Mouse (Mus musculus): ENCODE data around the gene Itprip. TPM values are rescaled to one million over a fixed set of nuclear protein-coding genes. Genes with fewer than 3 reads are reported as not detected.

Gene Itprip
- polyA plus RNA-seq, 1 experiment from 2014 or later: 17.4 TPM

DNA sequence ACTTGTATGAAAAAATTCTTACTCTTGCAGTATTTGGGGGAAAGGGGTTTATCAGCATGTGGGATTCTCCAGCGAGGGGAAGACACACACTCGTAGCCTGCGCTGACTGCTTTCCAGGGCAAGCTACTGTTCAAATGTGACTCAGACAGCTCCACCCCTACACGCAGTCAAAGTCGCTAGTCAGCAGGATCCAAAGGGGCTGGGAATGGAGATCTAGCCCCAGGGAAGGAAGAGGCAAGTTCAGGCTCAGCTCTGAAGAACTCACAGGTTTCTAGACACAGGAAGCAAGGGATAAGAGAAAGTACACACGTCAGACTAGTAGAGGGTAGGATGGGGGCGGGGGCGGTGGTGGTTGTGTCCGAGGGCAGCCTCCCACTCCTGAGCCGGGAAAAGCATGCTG is 18.5 kb downstream of the Itprip start:
- 75% methylated on average over 10 of the region's 10 CpGs for WGBS
- peaks cover 50% of the 10 kb centered on the region for H3K4me1 ChIP-seq (replicated peaks)

DNA sequence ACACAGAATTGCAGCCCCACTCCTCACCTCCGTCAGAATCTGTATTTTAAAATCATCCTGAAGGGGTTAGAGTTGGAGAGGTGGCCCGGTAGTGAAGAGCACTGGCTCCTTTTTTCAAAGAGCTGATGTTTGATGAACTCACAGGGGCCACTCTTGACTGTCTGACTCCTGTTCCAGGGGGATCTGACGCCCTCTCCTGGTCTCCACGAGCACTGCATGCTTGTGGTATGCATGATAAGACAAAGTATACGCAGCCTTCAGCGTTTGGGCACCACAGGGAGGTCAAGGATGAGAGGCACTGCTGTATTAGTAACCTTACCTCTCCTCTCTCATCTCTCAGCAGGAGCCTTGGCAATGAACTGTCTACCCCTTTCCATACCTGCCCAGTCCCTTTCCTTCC is 19.1 kb downstream of the Itprip start:
- Histone ChIP-seq H3K36me3 (peaks cover 20% of the 10 kb centered on the region), H3K27me3 (no peaks in the 10 kb centered on the region), H3K4me2 (no peak overlapping the region), H3K4me3 (no peak overlapping the region), H3K9ac (no peak overlapping the region), H3K27ac (no peak overlapping the region), H3K4me1 (replicated peaks) (peaks cover 45% of the 10 kb centered on the region), H3K9me3 (replicated peaks) (no peaks in the 10 kb centered on the region)
- WGBS: 57% methylated on average over 6 of the region's 6 CpGs
- ATAC-seq (replicated peaks; ENCODE audit: insufficient number of reproducible peaks, insufficient read depth, low FRiP score, low read depth): no peak

More for the DNA sequence above, 18.5 kb downstream of the Itprip start:
- ATAC-seq (replicated peaks; ENCODE audit: insufficient number of reproducible peaks, insufficient read depth, low FRiP score, low read depth): no peak
- Histone ChIP-seq H3K27me3 (no peaks in the 10 kb centered on the region), H3K4me3 (no peak overlapping the region), H3K9ac (no peak overlapping the region), H3K36me3 (peaks cover 14% of the 10 kb centered on the region), H3K9me3 (replicated peaks) (no peaks in the 10 kb centered on the region), H3K4me2 (no peak overlapping the region), H3K27ac (no peak overlapping the region)

DNA sequence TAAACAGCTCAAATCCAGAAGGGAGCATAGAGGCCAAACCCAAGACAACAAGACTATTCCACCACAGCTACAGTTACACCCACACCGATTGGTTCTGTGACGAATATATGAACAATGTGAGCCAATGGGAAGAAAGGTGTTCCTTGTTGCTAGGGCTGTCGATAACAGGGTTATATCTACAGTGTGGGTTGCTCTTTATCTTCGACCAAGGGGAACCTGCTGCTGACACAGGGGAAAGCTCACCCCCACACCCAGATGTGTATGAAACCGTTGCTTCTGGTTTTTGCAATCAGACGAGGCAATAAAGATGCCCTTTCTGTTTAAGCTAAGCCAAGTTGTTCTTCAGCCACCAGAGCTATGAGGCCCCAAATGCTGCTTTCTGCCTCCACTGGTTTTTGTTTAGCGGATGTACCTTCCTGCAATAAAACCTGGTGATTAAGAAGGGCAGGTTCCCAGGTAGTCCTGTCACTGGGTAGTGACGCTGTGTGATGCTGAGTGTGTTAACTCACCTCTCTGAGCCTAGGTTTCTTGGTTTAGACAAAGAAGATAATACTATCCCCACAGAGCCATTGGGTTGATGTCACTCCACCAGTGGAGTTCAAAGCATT is 20.5 kb downstream of the Itprip start:
- WGBS: 76% methylated on average over 8 of the region's 8 CpGs
- Histone ChIP-seq H3K4me1 (replicated peaks) (peaks cover 37% of the 10 kb centered on the region), H3K36me3 (peaks cover 23% of the 10 kb centered on the region), H3K27me3 (no peaks in the 10 kb centered on the region), H3K4me3 (no peak overlapping the region), H3K4me2 (no peak overlapping the region), H3K27ac (no peak overlapping the region), H3K9me3 (replicated peaks) (no peaks in the 10 kb centered on the region), H3K9ac (no peak overlapping the region)
- no peak for ATAC-seq (replicated peaks; ENCODE audit: insufficient number of reproducible peaks, insufficient read depth, low FRiP score, low read depth)

DNA sequence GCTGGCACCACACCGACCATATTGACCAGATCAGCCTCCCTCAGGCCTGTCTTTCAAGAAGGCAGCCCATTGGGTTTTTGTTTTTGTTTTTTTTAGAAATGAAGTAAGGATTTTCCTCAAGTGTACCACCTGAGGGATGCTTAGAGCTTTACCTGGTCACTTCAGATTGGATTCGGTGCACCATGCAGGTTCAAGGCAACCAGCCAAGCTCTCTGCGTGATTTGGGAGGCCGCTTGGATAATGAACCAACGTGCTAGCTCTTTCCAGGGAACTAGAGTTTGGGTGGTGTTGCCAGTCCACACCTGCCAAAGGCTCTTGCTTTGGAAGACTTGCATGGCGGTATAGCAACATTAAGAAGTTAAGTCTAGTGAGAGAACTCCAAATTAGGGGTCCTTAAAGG is 26.0 kb downstream of the Itprip start:
- no peaks in the 10 kb centered on the region for H3K27me3 ChIP-seq
- H3K4me3 ChIP-seq: no peak overlapping the region
- no peaks in the 10 kb centered on the region for H3K9me3 ChIP-seq (replicated peaks)
- H3K36me3 ChIP-seq: peaks cover 23% of the 10 kb centered on the region
- H3K27ac ChIP-seq: no peak overlapping the region
- H3K9ac ChIP-seq: no peak overlapping the region
- 90% methylated on average over 6 of the region's 6 CpGs for WGBS
- peaks cover 29% of the 10 kb centered on the region for H3K4me1 ChIP-seq (replicated peaks)
- no peak for ATAC-seq (replicated peaks; ENCODE audit: insufficient number of reproducible peaks, insufficient read depth, low FRiP score, low read depth)
- no peak overlapping the region for H3K4me2 ChIP-seq

DNA sequence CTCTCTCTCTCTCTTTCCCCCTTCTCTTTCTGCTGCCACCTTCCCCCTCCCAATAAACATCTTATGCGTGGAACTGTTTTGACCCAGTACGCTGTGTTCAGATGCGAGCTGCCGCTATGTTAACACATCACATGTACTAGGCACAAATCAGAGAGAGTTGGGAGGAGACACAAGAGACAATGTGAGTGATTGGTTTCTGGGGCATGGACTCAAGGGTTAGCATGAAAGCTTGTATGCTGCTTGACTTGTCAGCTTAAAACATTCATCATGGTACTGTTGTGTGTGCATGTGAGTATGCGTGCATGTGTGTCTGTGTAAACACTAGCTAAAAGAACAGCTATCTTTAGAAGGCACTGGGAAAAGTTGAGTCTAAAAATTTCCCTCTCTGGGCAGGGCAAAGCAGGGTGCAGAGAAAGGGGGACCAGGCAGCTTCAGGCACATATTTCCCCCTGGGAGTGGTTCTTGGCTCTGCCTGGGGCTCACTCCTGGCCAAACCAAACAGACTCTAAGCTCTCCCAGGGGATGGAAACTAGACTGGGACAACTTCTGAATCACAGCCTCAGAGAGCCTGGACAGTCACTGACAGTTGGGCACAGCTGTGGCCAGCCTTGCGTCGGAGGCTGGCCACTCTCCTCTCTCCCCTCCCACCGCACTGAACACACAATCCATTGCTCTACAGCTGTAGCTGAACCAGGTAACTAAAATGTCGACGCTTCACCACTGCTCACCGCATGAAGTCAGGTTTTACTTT is 27.4 kb downstream of the Itprip start:
- peak; percentile 32; the same call in 1 of the 2 replicates for ATAC-seq (replicated peaks; ENCODE audit: insufficient number of reproducible peaks, insufficient read depth, low FRiP score, low read depth)
- Histone ChIP-seq H3K4me1 (replicated peaks) (peaks cover 37% of the 10 kb centered on the region), H3K4me2 (no peak overlapping the region), H3K9ac (no peak overlapping the region), H3K27me3 (no peaks in the 10 kb centered on the region), H3K4me3 (no peak overlapping the region), H3K36me3 (peaks cover 12% of the 10 kb centered on the region), H3K27ac (peak overlapping the region; percentile 35), H3K9me3 (replicated peaks) (no peaks in the 10 kb centered on the region)
- 65% methylated on average over 11 of the region's 11 CpGs for WGBS

DNA sequence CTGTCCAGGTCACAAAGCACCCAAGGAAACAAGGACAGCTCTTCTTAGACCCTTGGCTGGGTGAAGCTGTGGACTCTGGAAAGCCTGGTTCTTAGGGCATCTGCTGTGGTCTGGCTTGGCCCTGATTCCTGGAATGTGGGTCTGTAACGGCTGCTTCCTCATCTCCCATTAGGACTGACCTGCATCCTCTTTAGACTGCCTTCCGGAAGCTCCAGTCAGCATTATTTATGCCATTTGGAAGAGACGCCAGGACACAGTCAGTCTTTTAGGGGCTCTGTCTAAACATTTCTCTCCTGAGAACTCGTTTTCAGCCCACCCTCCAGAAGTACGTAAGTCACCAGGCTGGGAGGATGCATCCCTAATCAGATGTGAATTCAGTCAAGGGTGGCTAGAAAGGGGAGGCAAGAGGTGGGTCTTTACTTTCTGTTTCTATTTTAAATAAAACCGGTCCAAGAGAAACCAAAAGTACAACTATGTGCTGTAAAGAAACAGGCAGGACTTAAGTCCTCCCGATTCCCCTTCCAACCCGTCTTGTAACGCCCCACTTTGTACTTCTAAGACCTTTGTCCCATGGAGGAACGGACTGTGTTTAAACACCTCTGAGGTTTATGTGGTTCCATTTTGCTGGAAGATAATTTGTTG is 28.5 kb downstream of the Itprip start:
- ATAC-seq (replicated peaks; ENCODE audit: insufficient number of reproducible peaks, insufficient read depth, low FRiP score, low read depth): no peak
- Histone ChIP-seq H3K27me3 (no peaks in the 10 kb centered on the region), H3K4me3 (no peak overlapping the region), H3K4me2 (peak overlapping the region; percentile 1; the same call in 1 of the 2 replicates), H3K27ac (peak overlapping the region; percentile 35), H3K4me1 (replicated peaks) (peaks cover 47% of the 10 kb centered on the region), H3K36me3 (peaks cover 9% of the 10 kb centered on the region; the same call in 1 of the 2 replicates), H3K9ac (no peak overlapping the region), H3K9me3 (replicated peaks) (no peaks in the 10 kb centered on the region)
- WGBS: 52% methylated on average over 10 of the region's 10 CpGs

DNA sequence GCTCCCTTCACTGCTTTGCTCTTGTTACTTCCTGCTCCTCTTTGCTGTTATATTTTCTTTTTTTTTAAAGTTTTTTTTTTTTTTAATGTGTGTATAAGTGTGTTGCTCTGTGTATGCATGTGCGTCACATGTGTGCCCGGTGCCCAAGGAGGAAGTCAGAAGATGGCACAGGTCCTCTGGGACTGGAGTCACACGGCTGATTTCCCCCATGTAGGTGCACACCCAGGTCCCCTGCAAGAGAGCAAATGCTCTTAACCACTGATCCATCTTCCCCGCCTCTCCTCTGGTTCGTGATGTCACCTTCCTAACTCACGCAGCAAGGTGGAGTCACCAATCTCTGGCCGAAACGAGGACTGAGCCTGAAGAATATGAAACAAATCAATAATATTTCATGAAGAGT is 31.1 kb downstream of the Itprip start:
- Histone ChIP-seq H3K36me3 (no peaks in the 10 kb centered on the region), H3K4me3 (no peak overlapping the region), H3K4me2 (no peak overlapping the region), H3K9me3 (replicated peaks) (no peaks in the 10 kb centered on the region), H3K27me3 (no peaks in the 10 kb centered on the region), H3K27ac (no peak overlapping the region), H3K9ac (no peak overlapping the region), H3K4me1 (replicated peaks) (peaks cover 58% of the 10 kb centered on the region)
- WGBS: 95% methylated on average over 8 of the region's 8 CpGs
- no peak for ATAC-seq (replicated peaks; ENCODE audit: insufficient number of reproducible peaks, insufficient read depth, low FRiP score, low read depth)

DNA sequence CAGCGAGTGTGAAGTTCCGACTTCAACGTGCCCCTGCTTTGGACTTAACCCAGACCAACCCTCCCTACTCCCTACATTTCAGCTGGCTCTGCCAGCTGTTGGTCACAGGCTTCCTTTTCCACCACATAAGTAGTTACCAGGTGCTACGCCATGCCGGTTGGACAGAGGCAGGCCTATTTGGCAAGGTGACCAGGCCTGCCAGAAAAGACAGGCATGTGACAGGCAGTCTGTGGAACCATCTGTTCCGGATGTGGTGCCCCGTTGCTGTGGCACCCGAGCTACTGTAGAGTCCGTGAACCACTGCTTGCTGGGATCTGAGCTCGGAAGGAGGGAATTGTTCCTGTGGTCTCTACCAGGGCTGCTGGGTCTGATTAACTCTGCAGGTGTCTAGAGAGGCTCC is 31.7 kb downstream of the Itprip start:
- 0 out of 2 replicates have a peak overlapping the region, but pooled peaks have one; percentile 12 for H3K27ac ChIP-seq
- H3K4me2 ChIP-seq: no peak overlapping the region
- WGBS: 83% methylated on average over 10 of the region's 10 CpGs
- no peak overlapping the region for H3K9ac ChIP-seq
- no peak overlapping the region for H3K4me3 ChIP-seq
- no peaks in the 10 kb centered on the region for H3K27me3 ChIP-seq
- H3K9me3 ChIP-seq (replicated peaks): no peaks in the 10 kb centered on the region
- no peak for ATAC-seq (replicated peaks; ENCODE audit: insufficient number of reproducible peaks, insufficient read depth, low FRiP score, low read depth)
- H3K4me1 ChIP-seq (replicated peaks): peaks cover 53% of the 10 kb centered on the region
- no peaks in the 10 kb centered on the region for H3K36me3 ChIP-seq

DNA sequence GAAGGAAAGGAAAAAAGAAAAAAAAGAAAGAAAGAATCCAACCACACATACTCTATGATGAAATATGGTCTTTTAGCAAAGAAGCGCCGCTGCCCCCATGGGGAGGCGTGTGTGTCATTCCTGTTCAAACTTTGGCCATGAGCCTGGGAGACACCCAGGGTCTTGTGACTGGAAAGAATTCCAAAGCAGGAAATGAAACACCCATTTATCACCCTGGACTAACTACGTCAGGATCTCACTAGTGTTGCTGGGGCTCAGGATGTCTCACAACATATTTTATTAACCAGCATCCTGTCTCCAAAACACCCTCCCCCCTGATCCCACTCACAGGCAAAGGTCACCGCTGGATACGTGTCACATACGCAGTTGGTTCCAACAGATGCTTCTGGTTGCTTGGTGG is 32.5 kb downstream of the Itprip start:
- 0 out of 2 replicates have a peak overlapping the region, but pooled peaks have one; percentile 12 for H3K27ac ChIP-seq
- H3K4me1 ChIP-seq (replicated peaks): peaks cover 45% of the 10 kb centered on the region
- no peaks in the 10 kb centered on the region for H3K27me3 ChIP-seq
- H3K9me3 ChIP-seq (replicated peaks): no peaks in the 10 kb centered on the region
- no peaks in the 10 kb centered on the region for H3K36me3 ChIP-seq
- whole genome bisulfite sequencing: 49% methylated on average over 7 of the region's 7 CpGs
- no peak overlapping the region for H3K4me3 ChIP-seq
- H3K4me2 ChIP-seq: no peak overlapping the region
- no peak for ATAC-seq (replicated peaks; ENCODE audit: insufficient number of reproducible peaks, insufficient read depth, low FRiP score, low read depth)
- H3K9ac ChIP-seq: no peak overlapping the region

DNA sequence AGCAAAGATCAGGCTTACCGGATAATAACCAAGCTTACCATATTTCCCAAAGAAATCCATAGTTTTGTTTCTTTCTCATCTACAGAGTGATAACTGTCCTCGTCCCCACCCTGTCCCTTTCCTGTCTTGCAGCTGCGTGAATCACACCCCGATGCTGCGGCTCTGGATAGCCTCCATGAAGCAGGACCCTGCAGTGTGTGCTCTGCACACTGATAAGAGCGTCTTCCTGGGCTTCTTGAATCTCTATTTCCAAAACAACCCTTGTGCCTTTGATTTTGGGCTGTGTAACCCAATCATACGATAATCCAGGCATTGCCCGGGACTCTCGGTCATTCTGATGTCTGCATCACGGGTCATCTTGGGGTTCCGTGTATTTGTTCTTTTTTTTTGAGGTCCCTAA is 33.2 kb downstream of the Itprip start:
- peak overlapping the region; percentile 65 for H3K27ac ChIP-seq
- no peaks in the 10 kb centered on the region for H3K27me3 ChIP-seq
- no peak overlapping the region for H3K9ac ChIP-seq
- H3K9me3 ChIP-seq (replicated peaks): no peaks in the 10 kb centered on the region
- no peaks in the 10 kb centered on the region for H3K36me3 ChIP-seq
- peaks cover 38% of the 10 kb centered on the region for H3K4me1 ChIP-seq (replicated peaks)
- H3K4me2 ChIP-seq: no peak overlapping the region
- ATAC-seq (replicated peaks; ENCODE audit: insufficient number of reproducible peaks, insufficient read depth, low FRiP score, low read depth): no peak
- WGBS: 56% methylated on average over 11 of the region's 11 CpGs
- H3K4me3 ChIP-seq: no peak overlapping the region

DNA sequence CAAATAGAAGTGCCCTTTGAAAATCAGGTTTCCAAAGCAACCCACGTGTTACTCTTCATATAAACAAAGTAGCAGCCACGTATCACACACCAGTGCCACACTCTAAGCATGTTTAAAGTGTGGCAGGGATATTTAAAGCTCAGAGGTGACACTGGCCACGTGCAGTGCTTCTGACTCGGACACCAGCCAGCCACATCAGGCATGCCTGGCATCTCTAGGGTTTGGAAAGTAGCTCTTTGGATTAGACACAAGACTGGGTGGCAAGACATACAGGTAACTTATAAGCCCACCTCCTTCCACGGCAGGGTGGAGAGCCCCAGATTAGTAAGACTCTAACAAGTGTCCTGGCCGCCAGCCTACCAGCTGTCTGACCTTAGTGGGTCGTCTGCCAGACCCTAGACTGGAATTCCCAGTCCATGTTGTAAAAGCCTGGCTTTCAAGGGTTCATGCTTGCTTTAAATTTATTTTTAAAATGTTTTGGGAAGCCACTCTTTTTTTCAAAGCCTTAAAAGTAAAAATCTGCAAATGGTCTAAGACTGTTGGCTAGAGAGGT is 33.8 kb downstream of the Itprip start:
- WGBS: 40% methylated on average over 7 of the region's 7 CpGs
- H3K36me3 ChIP-seq: no peaks in the 10 kb centered on the region
- no peaks in the 10 kb centered on the region for H3K27me3 ChIP-seq
- H3K4me2 ChIP-seq: no peak overlapping the region
- ATAC-seq (replicated peaks; ENCODE audit: insufficient number of reproducible peaks, insufficient read depth, low FRiP score, low read depth): peak; percentile 81
- peak overlapping the region; percentile 65 for H3K27ac ChIP-seq
- peaks cover 32% of the 10 kb centered on the region for H3K4me1 ChIP-seq (replicated peaks)
- H3K4me3 ChIP-seq: no peak overlapping the region
- H3K9ac ChIP-seq: no peak overlapping the region
- H3K9me3 ChIP-seq (replicated peaks): no peaks in the 10 kb centered on the region

Measured in heart, embryonic 15.5 days (tissue).